Mouse (Mus musculus) liver, embryonic 16.5 days (tissue): ENCODE measurements around the gene Gucd1. TPM values are rescaled to one million over a fixed set of nuclear protein-coding genes. Genes with fewer than 3 reads are reported as not detected.
"Not testable (repeated sequence)": the region's sequence is repeated elsewhere in the genome, so short reads cannot be mapped to it uniquely, and the experiment has no call there.

Source experiments
- ATAC-seq: fragments of 200-750 bp; cut with Nextera tagmentation; 2 replicates; pipeline ENCODE4 v1.8.0; 2017; ENCODE audit warnings: low read depth, mild to moderate bottlenecking, moderate number of reproducible peaks, moderate library complexity
- H3K27ac ChIP-seq: fragments of 300-500 bp; sonication (generic); 2 replicates; pipeline ENCODE4 v1.5.1; 2014; ENCODE audit warnings: mild to moderate bottlenecking, low read length
- H3K27me3 ChIP-seq: fragments of 300-500 bp; sonication (generic); 2 replicates; pipeline ENCODE4 v1.6.1; 2014; ENCODE audit warnings: low read depth, low read length, mixed read lengths; ENCODE audit not compliant: control insufficient read depth, insufficient read depth
- H3K36me3 ChIP-seq: fragments of 300-500 bp; sonication (generic); 2 replicates; pipeline ENCODE4 v1.6.1; 2014; ENCODE audit warnings: mild to moderate bottlenecking; ENCODE audit not compliant: control insufficient read depth, insufficient read depth
- H3K4me1 ChIP-seq: fragments of 300-500 bp; sonication (generic); 2 replicates; pipeline ENCODE4 v1.6.1; 2014; ENCODE audit warnings: low read depth, low read length, mixed read lengths; ENCODE audit not compliant: control insufficient read depth
- H3K4me2 ChIP-seq: fragments of 300-500 bp; sonication (generic); 2 replicates; pipeline ENCODE4 v1.6.1; 2014; ENCODE audit warnings: low read depth, low read length, mixed read lengths
- H3K4me3 ChIP-seq: fragments of 300-500 bp; sonication (generic); 2 replicates; pipeline ENCODE4 v1.5.1; 2014; ENCODE audit warnings: low read depth, mild to moderate bottlenecking, low read length
- H3K9ac ChIP-seq: fragments of 300-500 bp; sonication (generic); 2 replicates; pipeline ENCODE4 v1.6.1; 2014; ENCODE audit warnings: low read depth, low read length
- H3K9me3 ChIP-seq: fragments of 300-500 bp; sonication (generic); replicated peaks from 2 replicates; pipeline ENCODE4 v1.6.1; 2016; ENCODE audit warnings: low read length; ENCODE audit not compliant: control insufficient read depth
- WGBS: fragments of 180-500 bp; shearing (Covaris S2); extraction: QIAGEN DNeasy Blood & Tissue Kit; methylation state at CpG from one replicate; pipeline ENCODE4 v1.1.7; 2014; ENCODE audit not compliant: insufficient replicate concordance; 5-methylcytosine and 5-hydroxymethylcytosine counted together
- polyA plus RNA-seq: library from polyadenylated mRNA; unstranded; fragments of >200 nt; fragmentation: Nextera tagmentation; extraction: Ambion mirVana; gene quantifications from 2 replicates; pipeline ENCODE4 v1.2.1, GENCODE M21; 2015

Gucd1 gene
- polyA plus RNA-seq, 1 experiment from 2014 or later: 69.3 TPM

GRCm38 (mm10) chr10:75504234-75505129 is 13.3 kb downstream of the Gucd1 start:
- Histone ChIP-seq H3K36me3 (peaks cover 33% of the 10 kb centered on the region), H3K27ac (peak overlapping the region; percentile 77), H3K4me1 (peaks cover 19% of the 10 kb centered on the region)

DNA sequence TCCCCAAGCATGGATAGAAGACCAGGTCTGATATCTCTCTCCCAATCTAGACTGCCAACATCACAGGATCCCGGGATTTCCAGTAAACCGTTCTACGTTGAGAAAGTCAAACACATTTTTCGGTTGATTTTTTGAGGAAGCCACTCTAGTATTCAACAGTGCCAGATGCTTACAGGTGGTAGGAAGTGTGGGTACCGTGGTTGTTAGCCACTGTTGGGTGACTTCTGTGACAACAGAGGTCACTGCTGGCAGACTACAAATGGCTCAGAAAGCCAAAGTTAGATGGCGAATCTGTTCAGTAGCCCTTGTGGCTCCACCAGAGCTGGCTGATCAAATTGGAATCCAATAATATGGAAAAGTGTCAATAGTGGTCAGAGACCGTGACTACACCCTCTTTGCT is 14.1 kb downstream of the Gucd1 start:
- Histone ChIP-seq H3K36me3 (peaks cover 25% of the 10 kb centered on the region), H3K4me1 (peaks cover 19% of the 10 kb centered on the region), H3K9ac (no peak overlapping the region), H3K9me3 (peaks cover 2% of the 10 kb centered on the region; the same call in 1 of the 2 replicates), H3K27ac (no peak overlapping the region), H3K4me2 (no peak overlapping the region), H3K4me3 (no peak overlapping the region), H3K27me3 (no peaks in the 10 kb centered on the region)
- 72% methylated on average over 7 of the region's 7 CpGs for WGBS
- no peak for ATAC-seq

More at GRCm38 (mm10) chr10:75504234-75505129, 13.3 kb downstream of the Gucd1 start:
- Histone ChIP-seq H3K4me3 (no peak overlapping the region), H3K4me2 (no peak overlapping the region), H3K9me3 (peaks cover 2% of the 10 kb centered on the region; the same call in 1 of the 2 replicates), H3K27me3 (no peaks in the 10 kb centered on the region), H3K9ac (no peak overlapping the region)
- 57% methylated on average over 8 of the region's 8 CpGs for WGBS
- peak; percentile 56 for ATAC-seq

DNA sequence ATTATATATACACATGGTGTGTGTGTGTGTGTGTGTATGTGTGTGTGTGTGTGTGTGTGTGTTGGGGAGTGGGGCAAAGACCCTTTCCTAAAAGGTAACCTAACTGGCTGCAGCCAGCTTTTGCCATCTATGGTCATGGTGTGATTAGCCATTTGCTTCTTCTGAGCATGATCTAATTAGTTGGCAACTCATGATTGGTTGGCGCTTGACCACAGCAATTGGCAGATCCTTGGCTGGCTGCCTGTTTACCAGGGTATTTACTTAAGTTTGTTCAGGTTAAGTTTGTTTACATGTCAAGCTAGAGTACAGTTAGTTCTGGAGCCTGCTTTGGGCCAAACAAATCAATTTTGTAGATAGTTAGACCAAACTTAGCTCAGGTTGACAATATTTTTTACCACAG is 16.1 kb downstream of the Gucd1 start:
- H3K9me3 ChIP-seq: peaks cover 2% of the 10 kb centered on the region; the same call in 1 of the 2 replicates
- no peak for ATAC-seq
- H3K9ac ChIP-seq: no peak overlapping the region
- H3K36me3 ChIP-seq: peaks cover 5% of the 10 kb centered on the region
- no peaks in the 10 kb centered on the region for H3K27me3 ChIP-seq
- H3K4me1 ChIP-seq: peaks cover 19% of the 10 kb centered on the region
- no peak overlapping the region for H3K27ac ChIP-seq
- no peak overlapping the region for H3K4me2 ChIP-seq
- WGBS: 82% methylated on average over 1 of the region's 1 CpGs
- H3K4me3 ChIP-seq: no peak overlapping the region

DNA sequence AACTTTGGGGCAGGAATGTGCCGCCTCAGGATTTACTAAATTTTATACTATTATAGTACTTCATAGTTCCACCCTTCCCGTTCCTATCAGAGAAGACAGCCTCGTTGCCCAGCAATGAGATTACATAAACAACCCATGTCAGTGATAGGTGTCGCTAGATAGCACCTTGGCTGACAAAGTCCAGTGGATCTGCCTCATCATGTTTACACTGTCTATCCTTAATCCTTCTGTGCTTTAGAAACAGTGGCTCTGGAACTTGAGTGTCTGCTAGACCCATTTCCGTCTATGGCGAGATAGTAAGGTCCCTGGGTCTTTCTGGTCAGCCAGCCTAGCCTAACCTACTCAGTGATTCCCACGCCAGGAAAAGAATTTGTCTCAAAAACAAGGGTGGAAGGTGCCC is 17.4 kb downstream of the Gucd1 start:
- Histone ChIP-seq H3K4me2 (peak overlapping the region; percentile 23), H3K27ac (peak overlapping the region; percentile 38; the same call in 1 of the 2 replicates), H3K4me1 (peaks cover 19% of the 10 kb centered on the region), H3K9ac (peak overlapping the region; percentile 20; the same call in 1 of the 2 replicates), H3K36me3 (peaks cover 2% of the 10 kb centered on the region; the same call in 1 of the 2 replicates), H3K4me3 (no peak overlapping the region), H3K27me3 (no peaks in the 10 kb centered on the region), H3K9me3 (peaks cover 2% of the 10 kb centered on the region; the same call in 1 of the 2 replicates)
- 46% methylated on average over 7 of the region's 7 CpGs for WGBS
- peak; percentile 80 for ATAC-seq

DNA sequence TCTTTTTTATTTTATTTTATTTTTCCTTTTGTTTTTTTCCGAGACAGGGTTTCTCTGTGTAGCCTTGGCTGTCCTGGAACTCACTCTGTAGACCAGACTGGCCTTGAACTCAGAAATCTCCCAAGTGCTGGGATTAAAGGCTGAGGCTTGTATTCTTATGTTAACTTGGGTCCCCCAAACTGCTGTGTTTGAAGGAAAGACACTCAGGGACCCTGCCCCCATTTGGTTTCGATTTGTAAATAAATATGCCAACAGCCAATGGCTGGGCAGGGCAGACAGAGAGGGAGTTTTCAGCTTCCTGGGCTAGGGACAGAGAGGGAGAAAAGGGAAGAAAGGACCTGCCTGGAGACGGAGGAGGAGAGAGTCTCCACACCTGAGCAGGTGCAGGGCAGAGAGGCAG is 18.0 kb downstream of the Gucd1 start:
- Histone ChIP-seq H3K36me3 (peaks cover 2% of the 10 kb centered on the region; the same call in 1 of the 2 replicates), H3K9me3 (peaks cover 2% of the 10 kb centered on the region; the same call in 1 of the 2 replicates), H3K4me3 (no peak overlapping the region), H3K27ac (no peak overlapping the region), H3K4me1 (peaks cover 13% of the 10 kb centered on the region), H3K9ac (no peak overlapping the region), H3K4me2 (peak overlapping the region; percentile 23), H3K27me3 (no peaks in the 10 kb centered on the region)
- 47% methylated on average over 3 of the region's 3 CpGs for WGBS
- no peak for ATAC-seq

DNA sequence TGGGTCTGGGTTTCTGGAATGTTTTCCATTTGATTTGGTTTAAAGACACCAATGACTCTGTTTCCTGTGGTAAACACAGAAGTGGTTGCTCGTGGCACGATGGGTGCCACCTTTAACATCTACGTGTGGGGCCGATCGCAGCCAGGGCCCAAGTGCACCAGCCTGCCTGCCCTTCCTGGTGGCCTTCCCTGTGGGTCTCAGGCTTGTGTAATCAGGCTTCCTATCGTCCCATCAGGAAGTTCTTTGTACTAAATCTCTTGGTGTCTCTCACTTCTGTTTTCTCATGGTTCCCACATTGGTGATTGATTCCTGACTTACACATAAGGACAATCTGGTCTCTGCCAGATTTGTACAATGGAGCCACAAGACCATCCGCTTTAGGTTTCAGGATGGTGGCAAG is 18.6 kb downstream of the Gucd1 start:
- 62% methylated on average over 7 of the region's 7 CpGs for WGBS
- H3K9me3 ChIP-seq: not testable (repeated sequence)

GRCm38 (mm10) chr10:75495921-75496320 is 21.9 kb downstream of the Gucd1 start:
- H3K4me1 ChIP-seq: peaks cover 11% of the 10 kb centered on the region
- H3K9ac ChIP-seq: no peak overlapping the region
- no peaks in the 10 kb centered on the region for H3K36me3 ChIP-seq
- no peaks in the 10 kb centered on the region for H3K9me3 ChIP-seq
- no peak overlapping the region for H3K27ac ChIP-seq
- H3K27me3 ChIP-seq: no peaks in the 10 kb centered on the region
- ATAC-seq: no peak
- no peak overlapping the region for H3K4me2 ChIP-seq
- H3K4me3 ChIP-seq: no peak overlapping the region

More for the DNA sequence above, 18.6 kb downstream of the Gucd1 start:
- H3K36me3 ChIP-seq, H3K4me3 ChIP-seq, H3K27ac ChIP-seq, H3K9ac ChIP-seq, H3K27me3 ChIP-seq, H3K4me2 ChIP-seq, ATAC-seq: not testable (repeated sequence)
- peaks cover 11% of the 10 kb centered on the region for H3K4me1 ChIP-seq

DNA sequence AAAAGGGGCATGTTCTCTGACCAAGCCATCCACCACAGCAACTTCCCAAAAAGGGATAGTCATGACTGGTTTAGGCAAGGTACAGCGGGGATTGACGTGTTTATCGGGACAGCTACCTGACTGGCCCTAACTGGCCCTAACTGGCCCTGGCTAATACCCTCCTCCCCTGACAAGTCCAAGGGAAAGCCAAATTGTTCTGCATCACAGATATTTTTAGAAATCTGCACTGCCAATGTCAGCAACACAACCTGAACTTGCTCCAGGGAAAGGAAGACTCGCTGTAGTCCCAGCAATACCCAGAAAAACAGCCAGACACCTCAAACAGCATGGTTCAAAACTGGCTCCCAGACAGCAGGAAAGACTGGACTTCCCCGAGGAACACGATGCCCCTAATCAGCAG is 22.5 kb downstream of the Gucd1 start:
- Histone ChIP-seq H3K4me1 (peaks cover 6% of the 10 kb centered on the region), H3K4me3 (no peak overlapping the region), H3K27me3 (no peaks in the 10 kb centered on the region), H3K9ac (no peak overlapping the region), H3K36me3 (no peaks in the 10 kb centered on the region), H3K4me2 (no peak overlapping the region), H3K9me3 (no peaks in the 10 kb centered on the region), H3K27ac (no peak overlapping the region)
- no peak for ATAC-seq
- WGBS: 36% methylated on average over 6 of the region's 6 CpGs

DNA sequence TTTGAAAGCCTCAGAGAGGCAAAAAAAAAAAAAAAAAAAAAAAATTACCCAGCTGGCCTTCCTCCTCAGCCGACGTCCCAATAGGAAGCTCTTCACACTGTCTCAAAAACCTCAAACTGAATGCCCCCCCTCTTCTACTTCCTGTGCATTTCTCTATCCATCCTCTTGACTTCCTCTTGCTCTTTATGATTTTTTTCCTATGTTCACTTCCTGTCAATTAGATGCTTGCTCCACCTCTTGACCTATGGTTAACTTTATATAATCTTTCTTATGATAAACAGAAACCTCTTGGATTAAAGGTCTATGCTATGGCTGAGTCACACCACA is 25.9 kb downstream of the Gucd1 start:
- ATAC-seq: no peak
- Histone ChIP-seq H3K4me1 (no peaks in the 10 kb centered on the region), H3K36me3 (no peaks in the 10 kb centered on the region), H3K4me2 (no peak overlapping the region), H3K4me3 (no peak overlapping the region), H3K27me3 (no peaks in the 10 kb centered on the region), H3K9me3 (no peaks in the 10 kb centered on the region), H3K27ac (no peak overlapping the region), H3K9ac (no peak overlapping the region)
- 16% methylated on average over 2 of the region's 2 CpGs for WGBS
